In genomic region chr2:160645614-160646137, GRCm38 (mm10) we compare ENCODE assay signal across 7 mouse cellular contexts. TPM values are rescaled to one million over a fixed set of nuclear protein-coding genes. Genes with fewer than 3 reads are reported as not detected.
DNase-seq lines count a peak whose midpoint lies in the region; ATAC-seq and TF ChIP-seq lines count a peak whose summit lies in the region.

Gene Top1 (plus strand): TSS chr2:160645888.

- peak within 1 kb of the TSS; percentile 65 for H3K4me2 ChIP-seq in intestine, postnatal 0 days (replicated peaks; ENCODE audit: low read depth)
- H3K4me2 ChIP-seq in midbrain, embryonic 12.5 days (replicated peaks): peak within 1 kb of the TSS; percentile 69

- peaks cover 31% of the 10 kb centered on the region for H3K4me1 ChIP-seq in embryonic facial prominence, embryonic 10.5 days
- H3K4me1 ChIP-seq in intestine, postnatal 0 days (replicated peaks; ENCODE audit: control insufficient read depth, insufficient read depth, low read length): peaks cover 3% of the 10 kb centered on the region; the same call in 1 of the 2 replicates
- peaks cover 20% of the 10 kb centered on the region for H3K4me1 ChIP-seq in midbrain, embryonic 12.5 days
- peaks cover 3% of the 10 kb centered on the region for H3K4me1 ChIP-seq in small intestine, adult 2 months (ENCODE audit: control insufficient read depth, insufficient read depth, insufficient read length, low read length)

- H3K27ac ChIP-seq in embryonic facial prominence, embryonic 10.5 days (replicated peaks): peak within 1 kb of the TSS; percentile 100
- peak within 1 kb of the TSS; percentile 98 for H3K27ac ChIP-seq in intestine, postnatal 0 days (ENCODE audit: low read depth, low read length)
- peak within 1 kb of the TSS; percentile 97 for H3K27ac ChIP-seq in midbrain, embryonic 12.5 days (replicated peaks)
- peak within 1 kb of the TSS; percentile 93 for H3K27ac ChIP-seq in small intestine, adult 2 months (ENCODE audit: insufficient read depth, low read depth, low read length)

- peak within 1 kb of the TSS; percentile 99 for H3K4me3 ChIP-seq in embryonic facial prominence, embryonic 10.5 days
- H3K4me3 ChIP-seq in intestine, postnatal 0 days (ENCODE audit: low read depth, low read length): peak within 1 kb of the TSS; percentile 90
- peak within 1 kb of the TSS; percentile 100 for H3K4me3 ChIP-seq in midbrain, embryonic 12.5 days
- H3K4me3 ChIP-seq in small intestine, adult 2 months (ENCODE audit: low read depth, low read length): peak within 1 kb of the TSS; percentile 90

- DNase-seq in adrenal gland, postnatal 10 days: peak; percentile 99
- peak; percentile 99 for DNase-seq in embryonic facial prominence, embryonic 10.5 days (ENCODE audit: low spot score)
- peak; percentile 95 for DNase-seq in gonadal fat pad, adult 2 months (ENCODE audit: low read depth)
- DNase-seq in left cerebral cortex, postnatal 4 days: peak; percentile 99

- intact Hi-C loops in left cerebral cortex, postnatal 4 days (cut with DNase I): no loop called here

- no peaks in the 10 kb centered on the region for H3K27me3 ChIP-seq in embryonic facial prominence, embryonic 10.5 days (replicated peaks; ENCODE audit: low read depth, poor library complexity, severe bottlenecking)
- H3K27me3 ChIP-seq in intestine, postnatal 0 days (replicated peaks; ENCODE audit: control insufficient read depth, insufficient read depth, low read length): no peaks in the 10 kb centered on the region
- H3K27me3 ChIP-seq in midbrain, embryonic 12.5 days: no peaks in the 10 kb centered on the region
- no peaks in the 10 kb centered on the region for H3K27me3 ChIP-seq in small intestine, adult 2 months (ENCODE audit: control insufficient read depth, insufficient read depth, low read length)

- TF ChIP-seq CTCF in intestine, postnatal 0 days (IDR thresholded peaks at IDR 0.05; ENCODE audit: low read depth): no peak
- no peak for TF ChIP-seq CTCF in small intestine, adult 2 months (IDR thresholded peaks at IDR 0.05; ENCODE audit: extremely low read depth, insufficient read length, insufficient replicate concordance, low read depth, low read length)

- peak; percentile 96 for TF ChIP-seq POLR2A in small intestine, adult 2 months (IDR thresholded peaks at IDR 0.05; ENCODE audit: low read depth, low read length)

- no peaks in the 10 kb centered on the region for H3K9me3 ChIP-seq in embryonic facial prominence, embryonic 10.5 days
- no peaks in the 10 kb centered on the region for H3K9me3 ChIP-seq in intestine, postnatal 0 days (ENCODE audit: control insufficient read depth)
- no peaks in the 10 kb centered on the region for H3K9me3 ChIP-seq in midbrain, embryonic 12.5 days

- H3K36me3 ChIP-seq in embryonic facial prominence, embryonic 10.5 days (replicated peaks): peaks cover 6% of the 10 kb centered on the region
- no peaks in the 10 kb centered on the region for H3K36me3 ChIP-seq in intestine, postnatal 0 days (ENCODE audit: control insufficient read depth, insufficient read depth)
- no peaks in the 10 kb centered on the region for H3K36me3 ChIP-seq in midbrain, embryonic 12.5 days
- no peaks in the 10 kb centered on the region; the same call in 1 of the 2 replicates for H3K36me3 ChIP-seq in small intestine, adult 2 months (ENCODE audit: control insufficient read depth, insufficient read depth, low read length)

- ATAC-seq in intestine, postnatal 0 days: peak; percentile 100
- ATAC-seq in midbrain, embryonic 12.5 days (ENCODE audit: low FRiP score, low read depth): peak; percentile 97

- WGBS in embryonic facial prominence, embryonic 10.5 days: under 1% methylated on average over 50 of the region's 50 CpGs
- 0% methylated on average over 50 of the region's 50 CpGs for WGBS in intestine, postnatal 0 days
- WGBS in midbrain, embryonic 12.5 days: under 1% methylated on average over 50 of the region's 50 CpGs
- under 1% methylated on average over 50 of the region's 50 CpGs for WGBS in small intestine, adult 2 months

- peak within 1 kb of the TSS; percentile 100 for H3K9ac ChIP-seq in intestine, postnatal 0 days (ENCODE audit: low read depth, low read length)
- peak within 1 kb of the TSS; percentile 100 for H3K9ac ChIP-seq in midbrain, embryonic 12.5 days (replicated peaks)

RNA-seq across cellular contexts. Expression of gene Top1, which starts in this region (rescaled TPM):
- total RNA-seq in adrenal gland, postnatal 10 days (2021): 10 to 100 TPM; 72.7 to 75.0 TPM
- 115 and 117 TPM in 2 replicates for polyA plus RNA-seq in embryonic facial prominence, embryonic 10.5 days (2016; fragmentation: Nextera tagmentation; extraction: Ambion mirVana)
- 7.2 and 12.3 TPM in 2 replicates for polyA plus RNA-seq in gonadal fat pad, adult 2 months (2012; rRNA removed)
- polyA plus RNA-seq in intestine, postnatal 0 days (2015; fragmentation: Nextera tagmentation; extraction: Ambion mirVana): 32.7 and 39.2 TPM in 2 replicates
- total RNA-seq in left cerebral cortex, postnatal 4 days (2021): 100 to 1,000 TPM; 105 to 122 TPM
- 122 and 136 TPM in 2 replicates for polyA plus RNA-seq in midbrain, embryonic 12.5 days (2016; fragmentation: Nextera tagmentation; extraction: Ambion mirVana)
- polyA plus RNA-seq in small intestine, adult 2 months (2012; rRNA removed): 9.0 and 18.0 TPM in 2 replicates

Comparison
In these comparisons a context has a peak if more than half of its experiments do, and no peak if none do; other contexts are left out.
1. Peak in every context shown above with its lines: DNase-seq, ATAC-seq, H3K4me3 ChIP-seq and H3K27ac ChIP-seq.